In the genomic region with DNA sequence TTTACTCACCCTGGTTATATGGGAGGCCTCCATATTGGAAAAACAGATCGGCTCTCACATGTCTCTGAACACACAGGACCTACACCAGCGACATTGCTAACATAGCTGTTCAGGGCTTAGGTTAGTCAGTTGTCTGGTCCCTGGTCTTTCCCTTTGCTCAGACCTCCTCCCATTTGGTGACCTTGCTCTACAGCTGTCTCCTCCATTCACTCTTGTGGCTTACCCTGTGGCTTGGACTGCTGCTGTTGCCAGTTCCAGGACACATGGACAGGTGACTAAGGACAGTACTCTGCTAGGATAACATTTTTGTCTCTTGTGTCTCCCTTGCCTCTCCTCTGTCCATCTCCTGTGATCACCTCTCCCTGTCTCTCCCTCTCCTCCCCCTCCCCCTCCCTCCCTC, we compare ENCODE assay signal across 21 mouse cellular contexts. TPM values are rescaled to one million over a fixed set of nuclear protein-coding genes. Genes with fewer than 3 reads are reported as not detected.
DNase-seq lines count a peak whose midpoint lies in the region; ATAC-seq and TF ChIP-seq lines count a peak whose summit lies in the region.
"Had no signal": no experiment of that assay in that cellular context is flagged by ENCODE, and none has a peak within 500 bp of the region (broad histone marks: within the 10 kb centered on the region; RNA-seq: fewer than 3 reads in every experiment).

No protein-coding gene starts in this region.

- no peaks in the 10 kb centered on the region for H3K36me3 ChIP-seq in kidney, embryonic 14.5 days (ENCODE audit: control insufficient read depth, insufficient read depth, low read length)
- H3K36me3 ChIP-seq in myocyte (ENCODE audit: control insufficient read depth, insufficient read depth) = no peaks in the 10 kb centered on the region
- H3K36me3 ChIP-seq: embryonic facial prominence, embryonic 10.5 days; embryonic facial prominence, embryonic 12.5 days; forebrain, embryonic 12.5 days had no signal

- DNase-seq in gastrocnemius, adult 2 months = no peak
- DNase-seq in gastrocnemius, adult 18-20 months (ENCODE audit: low spot score) = no peak
- DNase-seq in kidney, postnatal 36 days = no peak
- DNase-seq in thymus, postnatal 0 days (ENCODE audit: low spot score) = no peak
- DNase-seq: adrenal gland, adult 2 months; adrenal gland, postnatal 10 days; adrenal gland, postnatal 25 days; B cell, adult 2 months; cerebellum, adult 11-12 months; cerebellum, adult 2 months; cerebellum, adult 9-10 months; cerebellum, postnatal 10 days; cerebellum, postnatal 25 days had no signal

- no peak overlapping the region for H3ac ChIP-seq in myocyte (ENCODE audit: control insufficient read depth, insufficient read length)

- H3K27me3 ChIP-seq in kidney, embryonic 14.5 days (ENCODE audit: control insufficient read depth, insufficient read depth, low read length) = no peaks in the 10 kb centered on the region
- no peaks in the 10 kb centered on the region for H3K27me3 ChIP-seq in myocyte (ENCODE audit: control insufficient read depth, insufficient read depth, insufficient read length)
- H3K27me3 ChIP-seq: embryonic facial prominence, embryonic 12.5 days; forebrain, embryonic 12.5 days had no signal

- H3K4me1 ChIP-seq in kidney, embryonic 14.5 days (ENCODE audit: control insufficient read depth, insufficient read depth, low read length) = no peaks in the 10 kb centered on the region
- H3K4me1 ChIP-seq: forebrain, embryonic 12.5 days had no signal

- H3K27ac ChIP-seq in gastrocnemius, adult 2 months = peak overlapping the region; percentile 72
- H3K27ac ChIP-seq in kidney, embryonic 14.5 days (ENCODE audit: low read depth, low read length) = no peak overlapping the region
- H3K27ac ChIP-seq: embryonic facial prominence, embryonic 10.5 days; embryonic facial prominence, embryonic 12.5 days; forebrain, embryonic 12.5 days had no signal

- H3K9ac ChIP-seq in kidney, embryonic 14.5 days (ENCODE audit: low read depth, low read length) = no peak overlapping the region
- H3K9ac ChIP-seq: embryonic facial prominence, embryonic 12.5 days; forebrain, embryonic 12.5 days had no signal

- ATAC-seq in kidney, embryonic 14.5 days (ENCODE audit: low FRiP score, low TSS enrichment) = 0 out of 2 replicates have a peak, but pooled peaks have one; percentile 28
- ATAC-seq: forebrain, embryonic 14.5 days; forebrain, embryonic 16.5 days had no signal

- WGBS in kidney, embryonic 14.5 days = 70% methylated on average over 2 of the region's 2 CpGs

- TF ChIP-seq CTCF in gastrocnemius, adult 2 months (IDR thresholded peaks at IDR 0.05) = no peak

- no peaks in the 10 kb centered on the region for H3K9me3 ChIP-seq in kidney, embryonic 14.5 days (ENCODE audit: control insufficient read depth, low read length)
- H3K9me3 ChIP-seq: embryonic facial prominence, embryonic 10.5 days; embryonic facial prominence, embryonic 12.5 days; forebrain, embryonic 12.5 days had no signal

- no peak overlapping the region for H3K4me3 ChIP-seq in gastrocnemius, adult 2 months
- H3K4me3 ChIP-seq in kidney, embryonic 14.5 days (ENCODE audit: low read length) = no peak overlapping the region
- H3K4me3 ChIP-seq in myocyte = no peak overlapping the region
- H3K4me3 ChIP-seq: embryonic facial prominence, embryonic 10.5 days; embryonic facial prominence, embryonic 12.5 days; forebrain, embryonic 12.5 days had no signal

- TF ChIP-seq POLR2A in myocyte (IDR thresholded peaks at IDR 0.05; ENCODE audit: insufficient read length, low read depth) = no peak

- H3K4me2 ChIP-seq in kidney, embryonic 14.5 days (replicated peaks; ENCODE audit: low read depth, low read length) = no peak overlapping the region
- H3K4me2 ChIP-seq in myocyte (ENCODE audit: low read depth) = peak overlapping the region; percentile 68
- H3K4me2 ChIP-seq: embryonic facial prominence, embryonic 12.5 days; forebrain, embryonic 12.5 days had no signal

- H3K79me2 ChIP-seq in myocyte (ENCODE audit: control insufficient read depth, insufficient read depth) = no peaks in the 10 kb centered on the region

- intact Hi-C loops in gastrocnemius, adult 2 months (cut with DNase I) = no loop called here

TF ChIP-seq in myocyte, 11 proteins besides CTCF, POLR2A, EP300 and RAD21:
- TF ChIP-seq MYOD1 (IDR thresholded peaks at IDR 0.05; ENCODE audit: control insufficient read depth in 1 of 3, insufficient read length in 2 of 3, low read depth in 2 of 3) (peak; percentile 90 to 98 (median 95)), USF1 (IDR thresholded peaks at IDR 0.05; ENCODE audit: low read depth) (no peak), REST (IDR thresholded peaks at IDR 0.05; ENCODE audit: insufficient read depth, insufficient read length) (no peak), MYOG (IDR thresholded peaks at IDR 0.05; ENCODE audit: control insufficient read depth in 1 of 3, insufficient read depth in 1 of 3, insufficient read length in 2 of 3, low read depth in 2 of 3) (peak; percentile 75 to 98 (median 85)), TCF3 (IDR thresholded peaks at IDR 0.05; ENCODE audit: insufficient read length, low read depth) (peak; percentile 73), E2F4 (IDR thresholded peaks at IDR 0.05; ENCODE audit: insufficient read depth) (no peak), MAX (IDR thresholded peaks at IDR 0.05; ENCODE audit: low read depth) (no peak), CEBPB (IDR thresholded peaks at IDR 0.05; ENCODE audit: insufficient read depth, poor library complexity, severe bottlenecking) (no peak), SRF (IDR thresholded peaks at IDR 0.05; ENCODE audit: control insufficient read depth, insufficient read length, low read depth) (no peak), TCF12 (IDR thresholded peaks at IDR 0.05; ENCODE audit: insufficient read depth, poor library complexity, severe bottlenecking) (peak; percentile 78), POLR2AphosphoS2 (IDR thresholded peaks at IDR 0.05; ENCODE audit: insufficient read length, low read depth) (no peak)

RNA-seq across cellular contexts. Expression of a gene that starts 29.2 kb away (rescaled TPM):
- 10 to 100 TPM in 1 of 2 experiments, 1 to 10 TPM in 1; 4.1 to 10.7 TPM for total RNA-seq in gastrocnemius, adult 2 months (2021)
- 1 to 10 TPM; 3.6 to 7.3 TPM for total RNA-seq in gastrocnemius, adult 18-20 months (2021)
- 6.7 and 12.4 TPM in 2 replicates for polyA plus RNA-seq in kidney, embryonic 14.5 days (2014; fragmentation: Nextera tagmentation; extraction: Ambion mirVana)
- polyA plus RNA-seq in myocyte (2012; fragmentation: generic; extraction: Trizol) = 0.64 TPM
- 0.29 and 0.32 TPM in 2 replicates for polyA plus RNA-seq in thymus, postnatal 0 days (2015; fragmentation: Nextera tagmentation; extraction: Ambion mirVana)
- total RNA-seq: MEL had no signal
